Mouse (Mus musculus) liver, embryonic 15.5 days (tissue): ENCODE measurements around the gene Fgfr2. TPM values are rescaled to one million over a fixed set of nuclear protein-coding genes. Genes with fewer than 3 reads are reported as not detected.

Source experiments
- ATAC-seq: fragments of 200-750 bp; cut with Nextera tagmentation; 2 replicates; pipeline ENCODE4 v1.8.0; 2017; ENCODE audit warnings: moderate number of reproducible peaks, mild to moderate bottlenecking, moderate library complexity; ENCODE audit not compliant: insufficient read depth
- H3K27ac ChIP-seq: fragments of 300-500 bp; sonication (generic); replicated peaks from 2 replicates; pipeline ENCODE4 v1.5.1; 2015; ENCODE audit warnings: mild to moderate bottlenecking, inconsistent platforms
- H3K27me3 ChIP-seq: fragments of 300-500 bp; sonication (generic); 2 replicates; pipeline ENCODE4 v1.6.1; 2015; ENCODE audit warnings: mild to moderate bottlenecking, inconsistent platforms
- H3K36me3 ChIP-seq: fragments of 300-500 bp; sonication (generic); replicated peaks from 2 replicates; pipeline ENCODE4 v1.6.1; 2015; ENCODE audit warnings: moderate library complexity, mild to moderate bottlenecking, inconsistent platforms
- H3K4me1 ChIP-seq: fragments of 300-500 bp; sonication (generic); replicated peaks from 2 replicates; pipeline ENCODE4 v1.6.1; 2015; ENCODE audit warnings: inconsistent platforms
- H3K4me2 ChIP-seq: fragments of 300-500 bp; sonication (generic); 2 replicates; pipeline ENCODE4 v1.6.1; 2015; ENCODE audit warnings: moderate library complexity, mild to moderate bottlenecking, inconsistent platforms
- H3K4me3 ChIP-seq: fragments of 300-500 bp; sonication (generic); replicated peaks from 2 replicates; pipeline ENCODE4 v1.5.1; 2015; ENCODE audit warnings: mild to moderate bottlenecking, inconsistent platforms
- H3K9ac ChIP-seq: fragments of 300-500 bp; sonication (generic); 2 replicates; pipeline ENCODE4 v1.6.1; 2015; ENCODE audit warnings: moderate library complexity, mild to moderate bottlenecking, inconsistent platforms
- H3K9me3 ChIP-seq: fragments of 300-500 bp; sonication (generic); replicated peaks from 2 replicates; pipeline ENCODE4 v1.6.1; 2016; ENCODE audit warnings: inconsistent platforms
- WGBS: fragments of 180-500 bp; shearing (Covaris S2); methylation state at CpG from one replicate; pipeline ENCODE4 v1.1.7; 2015; ENCODE audit warnings: mixed read lengths; ENCODE audit not compliant: insufficient replicate concordance; 5-methylcytosine and 5-hydroxymethylcytosine counted together
- polyA plus RNA-seq: library from polyadenylated mRNA; unstranded; fragments of >200 nt; fragmentation: Nextera tagmentation; extraction: Ambion mirVana; gene quantifications from 2 replicates; pipeline ENCODE4 v1.2.1, GENCODE M21; 2015

Fgfr2 gene
- polyA plus RNA-seq, 1 experiment from 2014 or later, result 10.5 TPM

GRCm38 (mm10) chr7:132781850-132782249, 341.3 kb downstream of the Fgfr2 start:
- H3K9me3 ChIP-seq, result no peaks in the 10 kb centered on the region
- peaks cover 80% of the 10 kb centered on the region for H3K4me1 ChIP-seq
- no peak overlapping the region for H3K4me3 ChIP-seq
- 67% methylated on average over 6 of the region's 6 CpGs for WGBS
- no peak for ATAC-seq
- no peaks in the 10 kb centered on the region for H3K27me3 ChIP-seq
- no peak overlapping the region for H3K9ac ChIP-seq
- H3K4me2 ChIP-seq, result no peak overlapping the region
- peak overlapping the region; percentile 98 for H3K27ac ChIP-seq
- H3K36me3 ChIP-seq, result no peaks in the 10 kb centered on the region

GRCm38 (mm10) chr7:132781130-132781814, 341.9 kb downstream of the Fgfr2 start:
- H3K27me3 ChIP-seq, result no peaks in the 10 kb centered on the region
- H3K9me3 ChIP-seq, result no peaks in the 10 kb centered on the region
- no peak overlapping the region for H3K4me2 ChIP-seq
- peaks cover 80% of the 10 kb centered on the region for H3K4me1 ChIP-seq
- ATAC-seq, result no peak
- no peak overlapping the region for H3K4me3 ChIP-seq
- 65% methylated on average over 7 of the region's 7 CpGs for WGBS
- H3K27ac ChIP-seq, result peak overlapping the region; percentile 98
- H3K36me3 ChIP-seq, result no peaks in the 10 kb centered on the region
- H3K9ac ChIP-seq, result no peak overlapping the region

GRCm38 (mm10) chr7:132780611-132781010, 342.5 kb downstream of the Fgfr2 start:
- H3K36me3 ChIP-seq, result no peaks in the 10 kb centered on the region
- peaks cover 77% of the 10 kb centered on the region for H3K4me1 ChIP-seq
- no peak overlapping the region for H3K4me2 ChIP-seq
- no peak overlapping the region for H3K4me3 ChIP-seq
- H3K9me3 ChIP-seq, result no peaks in the 10 kb centered on the region
- no peak overlapping the region for H3K9ac ChIP-seq
- 71% methylated on average over 4 of the region's 4 CpGs for WGBS
- no peak for ATAC-seq
- peak overlapping the region; percentile 98 for H3K27ac ChIP-seq
- H3K27me3 ChIP-seq, result no peaks in the 10 kb centered on the region

- peaks cover 73% of the 10 kb centered on the region for H3K4me1 ChIP-seq
- peak overlapping the region; percentile 28 for H3K4me3 ChIP-seq
- 34% methylated on average over 13 of the region's 13 CpGs for WGBS
Measured at GRCm38 (mm10) chr7:132778630-132779029, 344.5 kb downstream of the Fgfr2 start.

GRCm38 (mm10) chr7:132777728-132778453, 345.3 kb downstream of the Fgfr2 start:
- peak overlapping the region; percentile 65 for H3K9ac ChIP-seq
- H3K4me2 ChIP-seq, result peak overlapping the region; percentile 74
- 15% methylated on average over 1 of the region's 1 CpGs for WGBS
- peak overlapping the region; percentile 98 for H3K27ac ChIP-seq
- H3K27me3 ChIP-seq, result no peaks in the 10 kb centered on the region
- peak; percentile 91 for ATAC-seq
- peaks cover 12% of the 10 kb centered on the region for H3K36me3 ChIP-seq
- peaks cover 77% of the 10 kb centered on the region for H3K4me1 ChIP-seq
- H3K9me3 ChIP-seq, result no peaks in the 10 kb centered on the region
- H3K4me3 ChIP-seq, result peak overlapping the region; percentile 28

More at GRCm38 (mm10) chr7:132778630-132779029, 344.5 kb downstream of the Fgfr2 start:
- ATAC-seq, result peak; percentile 68
- no peaks in the 10 kb centered on the region for H3K27me3 ChIP-seq
- peak overlapping the region; percentile 57 for H3K9ac ChIP-seq
- peaks cover 11% of the 10 kb centered on the region for H3K36me3 ChIP-seq
- no peaks in the 10 kb centered on the region for H3K9me3 ChIP-seq
- peak overlapping the region; percentile 74 for H3K4me2 ChIP-seq
- peak overlapping the region; percentile 98 for H3K27ac ChIP-seq

- no peaks in the 10 kb centered on the region for H3K9me3 ChIP-seq
- H3K4me1 ChIP-seq, result peaks cover 82% of the 10 kb centered on the region
- peak overlapping the region; percentile 65 for H3K9ac ChIP-seq
- no peak for ATAC-seq
- H3K27me3 ChIP-seq, result no peaks in the 10 kb centered on the region
- H3K36me3 ChIP-seq, result peaks cover 13% of the 10 kb centered on the region
- H3K4me2 ChIP-seq, result peak overlapping the region; percentile 74
- 59% methylated on average over 7 of the region's 7 CpGs for WGBS
- H3K27ac ChIP-seq, result peak overlapping the region; percentile 98
- peak overlapping the region; percentile 69 for H3K4me3 ChIP-seq
Measured at GRCm38 (mm10) chr7:132777117-132777516, 346.0 kb downstream of the Fgfr2 start.

- Histone ChIP-seq H3K4me3 (peak overlapping the region; percentile 69), H3K4me2 (peak overlapping the region; percentile 74), H3K4me1 (peaks cover 84% of the 10 kb centered on the region), H3K36me3 (peaks cover 19% of the 10 kb centered on the region), H3K27ac (peak overlapping the region; percentile 98), H3K9me3 (no peaks in the 10 kb centered on the region), H3K9ac (peak overlapping the region; percentile 65), H3K27me3 (no peaks in the 10 kb centered on the region)
- ATAC-seq, result peak; percentile 51
- WGBS, result 52% methylated on average over 7 of the region's 7 CpGs
Measured at GRCm38 (mm10) chr7:132776338-132777111, 346.6 kb downstream of the Fgfr2 start.

- Histone ChIP-seq H3K9ac (peak overlapping the region; percentile 65), H3K27ac (peak overlapping the region; percentile 98), H3K27me3 (no peaks in the 10 kb centered on the region), H3K4me2 (peak overlapping the region; percentile 74), H3K9me3 (no peaks in the 10 kb centered on the region), H3K4me3 (peak overlapping the region; percentile 69), H3K4me1 (peaks cover 83% of the 10 kb centered on the region), H3K36me3 (peaks cover 25% of the 10 kb centered on the region)
- 73% methylated on average over 10 of the region's 10 CpGs for WGBS
- ATAC-seq, result no peak
Measured at GRCm38 (mm10) chr7:132775922-132776321, 347.2 kb downstream of the Fgfr2 start.

GRCm38 (mm10) chr7:132775333-132775732, 347.8 kb downstream of the Fgfr2 start:
- Histone ChIP-seq H3K4me1 (peaks cover 83% of the 10 kb centered on the region), H3K9me3 (no peaks in the 10 kb centered on the region), H3K36me3 (peaks cover 31% of the 10 kb centered on the region), H3K4me3 (peak overlapping the region; percentile 69), H3K4me2 (peak overlapping the region; percentile 74), H3K27me3 (no peaks in the 10 kb centered on the region), H3K27ac (peak overlapping the region; percentile 98), H3K9ac (peak overlapping the region; percentile 65)
- ATAC-seq, result no peak
- WGBS, result 70% methylated on average over 5 of the region's 5 CpGs

GRCm38 (mm10) chr7:132773011-132773705, 350.0 kb downstream of the Fgfr2 start:
- peaks cover 53% of the 10 kb centered on the region for H3K36me3 ChIP-seq
- ATAC-seq, result peak; percentile 22
- peaks cover 83% of the 10 kb centered on the region for H3K4me1 ChIP-seq
- 58% methylated on average over 7 of the region's 7 CpGs for WGBS
- no peaks in the 10 kb centered on the region for H3K27me3 ChIP-seq
- peak overlapping the region; percentile 65 for H3K9ac ChIP-seq
- H3K27ac ChIP-seq, result peak overlapping the region; percentile 98
- H3K4me3 ChIP-seq, result peak overlapping the region; percentile 69
- no peaks in the 10 kb centered on the region for H3K9me3 ChIP-seq
- H3K4me2 ChIP-seq, result peak overlapping the region; percentile 74
